Mouse (Mus musculus): Measurements from ENCODE around the gene Adar.
A peak's percentile ranks its signal among the peaks of the same experiment; 100 is the strongest.

The Adar gene

GRCm38 (mm10) chr3:89714359-89715206 lies at the start of gene Adar:
Adar (plus strand) TSS chr3:89715022.
- DNase-seq (ENCODE audit: low spot score): peak; percentile 61

- DNase-seq (ENCODE audit: low spot score): no peak
Observed at GRCm38 (mm10) chr3:89667131-89667530, 47.7 kb upstream of the Adar start.

GRCm38 (mm10) chr3:89671334-89671733 lies 43.5 kb upstream of the Adar start:
- no peak for DNase-seq (ENCODE audit: low spot score)

- DNase-seq (ENCODE audit: low spot score): no peak
Observed at GRCm38 (mm10) chr3:89672573-89673317, 42.1 kb upstream of the Adar start.

- DNase-seq (ENCODE audit: low spot score): no peak
Observed at GRCm38 (mm10) chr3:89677617-89678016, 37.2 kb upstream of the Adar start.

- DNase-seq (ENCODE audit: low spot score): no peak
Observed at GRCm38 (mm10) chr3:89686031-89686430, 28.8 kb upstream of the Adar start.

GRCm38 (mm10) chr3:89688694-89689581 lies 25.9 kb upstream of the Adar start:
- peak; percentile 78 for DNase-seq (ENCODE audit: low spot score)

GRCm38 (mm10) chr3:89691776-89692175 lies 23.0 kb upstream of the Adar start:
- no peak for DNase-seq (ENCODE audit: low spot score)

GRCm38 (mm10) chr3:89696152-89696821 lies 18.5 kb upstream of the Adar start:
- DNase-seq (ENCODE audit: low spot score): no peak

GRCm38 (mm10) chr3:89698958-89699357 lies 15.9 kb upstream of the Adar start:
- DNase-seq (ENCODE audit: low spot score): no peak

GRCm38 (mm10) chr3:89700461-89700860 lies 14.4 kb upstream of the Adar start:
- no peak for DNase-seq (ENCODE audit: low spot score)

GRCm38 (mm10) chr3:89703596-89703995 lies 11.2 kb upstream of the Adar start:
- no peak for DNase-seq (ENCODE audit: low spot score)

GRCm38 (mm10) chr3:89704064-89704463 lies 10.8 kb upstream of the Adar start:
- DNase-seq (ENCODE audit: low spot score): no peak

- DNase-seq (ENCODE audit: low spot score): peak; percentile 8
Observed at GRCm38 (mm10) chr3:89715207-89715966, 565 bp downstream of the Adar start.

- no peak for DNase-seq (ENCODE audit: low spot score)
Observed at GRCm38 (mm10) chr3:89715967-89716256, 1.1 kb downstream of the Adar start.

GRCm38 (mm10) chr3:89722032-89722431 lies 7.2 kb downstream of the Adar start:
- no peak for DNase-seq (ENCODE audit: low spot score)

GRCm38 (mm10) chr3:89723400-89724084 lies 8.7 kb downstream of the Adar start:
- DNase-seq (ENCODE audit: low spot score): no peak

GRCm38 (mm10) chr3:89727028-89727427 lies 12.2 kb downstream of the Adar start:
- DNase-seq (ENCODE audit: low spot score): peak; percentile 47

- no peak for DNase-seq (ENCODE audit: low spot score)
Observed at GRCm38 (mm10) chr3:89728848-89729247, 14.0 kb downstream of the Adar start.
